Mouse (Mus musculus) thymus, adult 2 months (tissue): ENCODE results near the gene Ppara. TPM values are rescaled to one million over a fixed set of nuclear protein-coding genes. Genes with fewer than 3 reads are reported as not detected.

Experiments used
- DNase-seq: peaks from one replicate; pipeline ENCODE4 v3.0.0; 2021
- H3K27ac ChIP-seq: fragments of 200-500 bp; 2 replicates; pipeline ENCODE4 v1.5.1; 2012; ENCODE audit warnings: low read length, control low read depth; ENCODE audit not compliant: control insufficient read depth, insufficient read depth
- H3K27me3 ChIP-seq: fragments of 200-500 bp; 2 replicates; pipeline ENCODE4 v1.6.1; 2012; ENCODE audit warnings: mild to moderate bottlenecking, low read length, moderate library complexity, mixed read lengths; ENCODE audit not compliant: control insufficient read depth, insufficient read depth
- H3K36me3 ChIP-seq: fragments of 200-500 bp; 2 replicates; pipeline ENCODE4 v1.6.1; 2012; ENCODE audit warnings: mild to moderate bottlenecking, low read length, moderate library complexity; ENCODE audit not compliant: control insufficient read depth, insufficient read depth
- H3K4me1 ChIP-seq: fragments of 200-500 bp; replicated peaks from 2 replicates; pipeline ENCODE4 v1.6.1; 2012; ENCODE audit warnings: low read length; ENCODE audit not compliant: control insufficient read depth, insufficient read depth
- H3K4me3 ChIP-seq: fragments of 200-500 bp; 2 replicates; pipeline ENCODE4 v1.5.1; 2012; ENCODE audit warnings: mild to moderate bottlenecking, low read length, control low read depth, moderate library complexity; ENCODE audit not compliant: control insufficient read depth, insufficient read depth
- CTCF ChIP-seq: fragments of 200-500 bp; IDR thresholded peaks from 2 replicates; pipeline ENCODE4 v1.5.1; 2012; ENCODE audit warnings: mild to moderate bottlenecking, control low read depth, low read length, moderate library complexity, borderline replicate concordance; ENCODE audit not compliant: control insufficient read depth, poor library complexity, insufficient read depth; ENCODE audit errors: extremely low read depth
- POLR2A ChIP-seq: fragments of 200-500 bp; IDR thresholded peaks from 2 replicates; pipeline ENCODE4 v1.6.1; 2012; ENCODE audit warnings: mild to moderate bottlenecking, low read length, control low read depth, moderate library complexity; ENCODE audit not compliant: control insufficient read depth, poor library complexity, insufficient read depth; ENCODE audit errors: extremely low read depth
- WGBS: fragments of 180-500 bp; shearing (Covaris S2); methylation state at CpG from one replicate; pipeline ENCODE4 v1.1.7; 2018; 5-methylcytosine and 5-hydroxymethylcytosine counted together
- polyA plus RNA-seq: library from polyadenylated mRNA; depleted of rRNA; stranded (reverse); fragments of >200 nt; gene quantifications from 2 replicates; pipeline ENCODE4 v1.2.3, GENCODE M21; 2012

Ppara gene
- polyA plus RNA-seq, 1 experiment: 1.9 TPM

DNA sequence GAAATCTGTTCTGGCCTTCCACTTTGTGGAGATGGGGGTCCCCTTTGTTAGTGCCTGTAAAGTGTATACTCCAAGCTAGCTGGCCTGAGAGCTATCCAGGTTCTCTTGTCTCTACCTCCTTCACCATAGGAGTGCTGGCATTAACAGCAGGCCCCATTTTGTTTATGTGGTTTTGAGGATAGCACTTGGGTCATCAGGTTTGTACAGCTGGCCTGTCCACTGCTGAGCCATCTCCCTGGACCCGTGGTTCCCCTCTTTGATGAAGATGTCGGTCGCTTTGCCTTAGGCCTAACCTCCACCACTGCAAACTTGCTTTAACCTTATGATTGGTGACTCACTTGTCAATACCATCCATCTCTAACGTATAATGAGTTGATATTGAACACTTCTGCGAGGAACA, 13.2 kb downstream of the Ppara start:
- Histone ChIP-seq H3K27me3 (no peaks in the 10 kb centered on the region), H3K4me3 (no peak overlapping the region), H3K36me3 (no peaks in the 10 kb centered on the region), H3K4me1 (no peaks in the 10 kb centered on the region), H3K27ac (no peak overlapping the region)
- 98% methylated on average over 5 of the region's 5 CpGs for WGBS
- TF ChIP-seq CTCF: no peak
- no peak for TF ChIP-seq POLR2A
- DNase-seq: no peak

DNA sequence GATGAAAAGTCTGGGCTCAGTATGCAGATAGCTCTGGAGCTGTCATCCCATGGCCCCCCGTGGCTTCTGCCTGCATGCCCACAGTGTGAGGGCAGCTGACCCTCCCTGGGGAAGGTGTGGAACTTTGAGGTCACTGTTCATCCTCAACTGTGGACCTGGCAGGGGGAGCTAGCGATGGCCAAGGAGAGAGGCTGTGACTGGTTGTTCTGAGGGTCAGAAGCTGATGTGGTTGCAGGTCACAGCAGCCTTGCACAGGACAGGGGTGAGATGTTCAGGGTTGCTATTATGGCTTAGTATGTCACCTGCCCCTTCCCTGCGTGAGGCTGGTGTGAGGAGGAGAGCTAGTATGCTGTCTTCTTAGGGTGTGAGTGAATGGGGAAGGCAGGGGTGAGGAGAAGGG, 13.7 kb downstream of the Ppara start:
- 59% methylated on average over 3 of the region's 3 CpGs for WGBS
- H3K36me3 ChIP-seq: no peaks in the 10 kb centered on the region
- no peak for DNase-seq
- H3K27me3 ChIP-seq: no peaks in the 10 kb centered on the region
- TF ChIP-seq CTCF (no peak), POLR2A (no peak)
- H3K4me1 ChIP-seq: no peaks in the 10 kb centered on the region
- H3K27ac ChIP-seq: no peak overlapping the region
- H3K4me3 ChIP-seq: no peak overlapping the region

DNA sequence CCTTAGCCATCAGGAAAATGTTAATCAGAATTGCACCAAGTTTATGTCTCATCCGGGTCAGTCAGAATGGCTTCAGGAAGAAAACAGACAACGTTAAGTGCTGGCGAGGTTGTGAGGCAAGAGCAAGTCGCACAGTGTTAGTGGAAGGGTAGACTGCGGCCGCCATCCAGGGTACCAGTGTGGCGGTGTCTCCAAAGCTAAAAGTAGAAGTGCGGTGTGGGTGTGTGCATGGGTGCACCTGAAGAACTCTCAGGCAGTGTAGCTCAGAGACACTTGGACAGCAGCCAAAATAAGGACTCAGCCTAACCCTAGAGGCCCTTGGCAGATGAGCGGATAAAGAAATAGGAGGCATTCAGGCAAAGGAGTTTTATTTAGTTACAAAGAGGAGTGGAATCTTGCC, 14.4 kb downstream of the Ppara start:
- Histone ChIP-seq H3K4me1 (no peaks in the 10 kb centered on the region), H3K27ac (no peak overlapping the region), H3K4me3 (no peak overlapping the region), H3K27me3 (no peaks in the 10 kb centered on the region), H3K36me3 (no peaks in the 10 kb centered on the region)
- DNase-seq: no peak
- 65% methylated on average over 9 of the region's 9 CpGs for WGBS
- TF ChIP-seq CTCF (no peak), POLR2A (no peak)

DNA sequence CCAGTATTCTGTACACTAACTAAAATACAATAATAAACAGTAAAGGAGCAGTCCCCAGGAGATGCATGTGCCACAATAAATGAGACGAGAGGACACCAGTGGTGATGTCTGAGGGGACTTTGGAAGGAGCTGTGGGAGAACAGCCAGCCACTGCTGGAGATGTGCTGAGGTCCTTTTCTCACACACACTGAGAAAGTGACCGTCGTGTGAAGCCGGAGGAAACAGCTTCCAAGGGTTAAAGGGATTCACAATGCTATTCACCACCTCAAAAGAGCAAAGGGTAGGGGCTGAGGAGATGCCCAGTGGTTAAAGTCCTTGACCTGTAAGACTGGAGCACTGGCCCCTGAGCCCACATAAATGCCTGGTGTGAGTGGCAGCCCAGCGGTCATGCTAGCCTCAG, 15.3 kb downstream of the Ppara start:
- no peak for DNase-seq
- no peaks in the 10 kb centered on the region for H3K27me3 ChIP-seq
- no peaks in the 10 kb centered on the region for H3K4me1 ChIP-seq
- no peak overlapping the region for H3K27ac ChIP-seq
- TF ChIP-seq CTCF: no peak
- no peak for TF ChIP-seq POLR2A
- 94% methylated on average over 5 of the region's 5 CpGs for WGBS
- H3K4me3 ChIP-seq: no peak overlapping the region
- H3K36me3 ChIP-seq: no peaks in the 10 kb centered on the region

DNA sequence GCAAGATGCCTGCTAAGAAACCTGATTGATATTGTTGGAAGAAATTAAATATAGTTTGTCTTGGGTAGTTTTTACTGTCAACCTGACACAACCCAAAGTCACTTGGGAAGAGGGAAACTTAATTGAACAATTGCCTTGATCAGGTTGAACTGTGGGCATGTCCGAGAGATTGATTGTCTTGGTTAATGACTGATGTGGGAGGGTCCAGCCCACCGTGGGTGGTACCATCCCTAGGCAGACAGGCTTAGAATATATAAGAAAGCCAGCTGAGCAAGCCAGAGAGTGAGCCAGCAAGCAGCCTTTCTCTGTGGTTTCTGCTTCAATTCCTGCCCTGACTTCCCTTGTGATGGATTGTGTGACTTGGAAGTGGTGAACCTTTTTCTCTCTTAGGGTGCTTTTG, 17.9 kb downstream of the Ppara start:
- TF ChIP-seq CTCF: no peak
- TF ChIP-seq POLR2A: no peak
- Histone ChIP-seq H3K4me1 (no peaks in the 10 kb centered on the region), H3K4me3 (no peak overlapping the region), H3K27ac (no peak overlapping the region), H3K27me3 (no peaks in the 10 kb centered on the region), H3K36me3 (no peaks in the 10 kb centered on the region)
- no peak for DNase-seq
- 69% methylated on average over 2 of the region's 2 CpGs for WGBS

DNA sequence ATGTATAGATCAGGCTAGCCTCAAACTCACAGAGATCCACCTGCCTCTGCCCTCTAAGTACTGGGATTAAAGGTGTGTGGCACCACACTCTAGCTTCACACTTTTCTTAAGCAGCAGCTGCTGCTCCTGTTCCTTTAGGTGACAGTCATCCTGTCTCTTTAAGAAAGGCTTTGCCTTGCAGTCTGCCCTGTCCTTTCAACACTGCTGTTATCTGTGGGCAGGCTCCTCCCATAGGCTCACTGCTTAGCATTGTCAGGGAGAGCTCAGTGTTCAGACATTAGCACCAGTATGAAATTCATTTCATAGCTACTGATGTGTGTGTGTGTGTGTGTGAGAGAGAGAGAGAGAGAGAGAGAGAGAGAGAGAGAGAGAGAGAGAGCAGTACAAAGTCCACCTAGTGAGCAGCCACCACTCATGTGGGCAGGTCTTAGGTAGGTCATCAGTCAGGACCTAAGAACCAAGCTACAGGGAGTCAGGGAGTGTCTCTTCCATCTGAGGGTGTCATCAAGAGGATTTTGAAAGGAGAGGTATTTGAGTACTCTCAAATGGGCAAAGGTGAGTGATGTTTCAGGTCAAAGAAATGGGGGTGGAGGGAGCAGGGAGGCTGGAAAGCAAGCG, 19.4 kb downstream of the Ppara start:
- Histone ChIP-seq H3K36me3 (no peaks in the 10 kb centered on the region), H3K4me1 (no peaks in the 10 kb centered on the region), H3K27ac (no peak overlapping the region), H3K4me3 (no peak overlapping the region), H3K27me3 (no peaks in the 10 kb centered on the region)
- no peak for DNase-seq
- no peak for TF ChIP-seq CTCF
- no peak for TF ChIP-seq POLR2A
- 85% methylated on average over 1 of the region's 1 CpGs for WGBS

DNA sequence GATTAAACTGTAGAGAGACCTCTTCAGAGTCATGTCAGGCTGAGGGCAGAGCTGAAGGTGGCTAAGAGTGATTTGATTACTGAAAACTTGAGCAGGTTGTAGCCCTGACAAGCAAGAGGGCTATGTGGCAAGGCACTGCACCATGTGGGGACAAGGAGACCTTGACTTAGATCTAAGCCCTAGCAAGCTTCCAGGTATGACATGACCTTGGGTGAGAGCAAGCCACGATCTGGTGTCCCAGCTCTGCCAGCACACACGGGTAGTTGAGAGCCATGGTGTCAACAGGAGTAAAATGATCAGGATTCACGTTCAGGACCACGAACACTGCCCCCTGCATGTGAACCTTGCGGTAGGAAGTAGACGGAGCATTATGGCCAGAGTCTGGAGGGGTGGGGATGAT, 20.4 kb downstream of the Ppara start:
- no peak for TF ChIP-seq CTCF
- TF ChIP-seq POLR2A: no peak
- H3K36me3 ChIP-seq: no peaks in the 10 kb centered on the region
- H3K4me3 ChIP-seq: no peak overlapping the region
- 83% methylated on average over 6 of the region's 6 CpGs for WGBS
- H3K4me1 ChIP-seq: no peaks in the 10 kb centered on the region
- no peaks in the 10 kb centered on the region for H3K27me3 ChIP-seq
- H3K27ac ChIP-seq: no peak overlapping the region
- DNase-seq: no peak
